Mouse (Mus musculus) intestine, embryonic 15.5 days (tissue): ENCODE results near the gene Cd8b1. TPM values are rescaled to one million over a fixed set of nuclear protein-coding genes. Genes with fewer than 3 reads are reported as not detected.

ENCODE experiments used
- ATAC-seq: fragments of 200-750 bp; cut with Nextera tagmentation; 2 replicates; pipeline ENCODE4 v1.8.0; 2017; ENCODE audit warnings: moderate TSS enrichment, moderate library complexity
- H3K27ac ChIP-seq: fragments of 300-500 bp; sonication (generic); 2 replicates; pipeline ENCODE4 v1.5.1; 2015; ENCODE audit warnings: mild to moderate bottlenecking, inconsistent platforms
- H3K27me3 ChIP-seq: fragments of 300-500 bp; sonication (generic); replicated peaks from 2 replicates; pipeline ENCODE4 v1.6.1; 2015; ENCODE audit warnings: inconsistent platforms
- H3K36me3 ChIP-seq: fragments of 300-500 bp; sonication (generic); 2 replicates; pipeline ENCODE4 v1.6.1; 2015; ENCODE audit warnings: inconsistent platforms
- H3K4me1 ChIP-seq: fragments of 300-500 bp; sonication (generic); replicated peaks from 2 replicates; pipeline ENCODE4 v1.6.1; 2015; ENCODE audit warnings: inconsistent platforms
- H3K4me2 ChIP-seq: fragments of 300-500 bp; sonication (generic); replicated peaks from 2 replicates; pipeline ENCODE4 v1.6.1; 2015; ENCODE audit warnings: mild to moderate bottlenecking, inconsistent platforms
- H3K4me3 ChIP-seq: fragments of 300-500 bp; sonication (generic); replicated peaks from 2 replicates; pipeline ENCODE4 v1.5.1; 2015; ENCODE audit warnings: inconsistent platforms
- H3K9ac ChIP-seq: fragments of 300-500 bp; sonication (generic); 2 replicates; pipeline ENCODE4 v1.6.1; 2015; ENCODE audit warnings: inconsistent platforms
- H3K9me3 ChIP-seq: fragments of 300-500 bp; sonication (generic); 2 replicates; pipeline ENCODE4 v1.6.1; 2016; ENCODE audit warnings: inconsistent platforms
- WGBS: fragments of 180-500 bp; shearing (Covaris S2); methylation state at CpG from one replicate; pipeline ENCODE4 v1.1.7; 2015; 5-methylcytosine and 5-hydroxymethylcytosine counted together
- polyA plus RNA-seq: library from polyadenylated mRNA; unstranded; fragments of >200 nt; fragmentation: Nextera tagmentation; extraction: Ambion mirVana; gene quantifications from 2 replicates; pipeline ENCODE4 v1.2.1, GENCODE M21; 2015

The Cd8b1 gene
- polyA plus RNA-seq, 1 experiment from 2014 or later = not detected

DNA sequence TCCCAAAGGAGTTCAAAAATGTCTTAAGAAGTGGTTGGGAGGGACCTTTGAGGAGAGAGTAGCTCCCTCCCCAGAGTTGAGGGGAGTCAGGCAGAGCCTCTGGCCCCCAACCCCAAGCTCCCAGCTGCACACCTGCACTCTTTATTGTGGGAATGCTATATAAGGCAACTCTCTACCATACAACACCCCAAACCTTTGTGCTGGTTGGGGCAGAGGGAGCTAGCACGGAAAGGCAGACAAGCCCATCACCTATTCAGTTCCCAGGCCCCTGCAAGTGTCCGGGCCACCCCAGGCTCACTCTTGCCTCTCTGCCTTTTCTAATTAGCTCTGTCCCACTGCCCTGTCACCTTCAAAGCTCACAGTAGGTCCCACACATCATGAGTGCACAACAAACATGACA lies 31.1 kb downstream of the Cd8b1 start:
- Histone ChIP-seq H3K9ac (no peak overlapping the region), H3K36me3 (no peaks in the 10 kb centered on the region), H3K27me3 (no peaks in the 10 kb centered on the region), H3K9me3 (no peaks in the 10 kb centered on the region), H3K4me1 (no peaks in the 10 kb centered on the region), H3K4me3 (no peak overlapping the region), H3K27ac (no peak overlapping the region), H3K4me2 (no peak overlapping the region)
- ATAC-seq = no peak
- 78% methylated on average over 2 of the region's 2 CpGs for WGBS

GRCm38 (mm10) chr6:71357493-71357892 lies 34.9 kb downstream of the Cd8b1 start:
- Histone ChIP-seq H3K27me3 (no peaks in the 10 kb centered on the region), H3K36me3 (no peaks in the 10 kb centered on the region), H3K4me2 (no peak overlapping the region), H3K4me1 (no peaks in the 10 kb centered on the region), H3K9ac (no peak overlapping the region), H3K9me3 (no peaks in the 10 kb centered on the region), H3K4me3 (no peak overlapping the region), H3K27ac (no peak overlapping the region)
- WGBS = 85% methylated on average over 7 of the region's 7 CpGs
- no peak for ATAC-seq

- WGBS = 79% methylated on average over 4 of the region's 4 CpGs
- H3K4me2 ChIP-seq = no peak overlapping the region
- ATAC-seq = no peak
- no peaks in the 10 kb centered on the region for H3K9me3 ChIP-seq
- H3K4me3 ChIP-seq = no peak overlapping the region
- no peaks in the 10 kb centered on the region for H3K36me3 ChIP-seq
- H3K27ac ChIP-seq = no peak overlapping the region
- no peak overlapping the region for H3K9ac ChIP-seq
- H3K4me1 ChIP-seq = no peaks in the 10 kb centered on the region
- no peaks in the 10 kb centered on the region for H3K27me3 ChIP-seq
Observed at GRCm38 (mm10) chr6:71360221-71360620, 37.6 kb downstream of the Cd8b1 start.

DNA sequence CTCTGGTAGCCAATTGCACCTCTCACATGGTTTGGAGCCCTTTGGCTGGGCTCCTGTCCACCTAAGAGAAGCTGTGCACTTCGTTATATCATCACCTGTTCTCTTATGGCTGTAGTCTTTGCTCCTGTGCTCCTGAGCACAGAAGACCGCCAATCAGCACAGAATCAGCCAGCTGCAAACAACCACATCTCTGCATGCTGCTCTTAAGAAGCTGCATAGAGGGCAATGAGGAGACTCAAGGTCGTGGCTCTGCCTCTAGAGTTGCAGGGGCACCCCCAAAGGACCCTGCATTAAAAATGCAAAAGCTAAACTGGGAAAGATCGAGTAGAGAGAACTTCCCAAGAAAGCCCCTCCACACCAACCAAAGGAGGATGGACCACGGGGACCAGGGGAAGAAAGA lies 38.2 kb downstream of the Cd8b1 start:
- H3K4me3 ChIP-seq = no peak overlapping the region
- no peaks in the 10 kb centered on the region for H3K9me3 ChIP-seq
- no peaks in the 10 kb centered on the region for H3K36me3 ChIP-seq
- no peaks in the 10 kb centered on the region for H3K27me3 ChIP-seq
- H3K4me1 ChIP-seq = no peaks in the 10 kb centered on the region
- no peak for ATAC-seq
- H3K4me2 ChIP-seq = no peak overlapping the region
- 71% methylated on average over 5 of the region's 5 CpGs for WGBS
- H3K9ac ChIP-seq = no peak overlapping the region
- no peak overlapping the region for H3K27ac ChIP-seq

GRCm38 (mm10) chr6:71361156-71361670 lies 38.6 kb downstream of the Cd8b1 start:
- Histone ChIP-seq H3K4me2 (no peak overlapping the region), H3K4me3 (no peak overlapping the region), H3K9me3 (no peaks in the 10 kb centered on the region), H3K36me3 (no peaks in the 10 kb centered on the region), H3K27ac (no peak overlapping the region), H3K27me3 (no peaks in the 10 kb centered on the region), H3K4me1 (no peaks in the 10 kb centered on the region), H3K9ac (no peak overlapping the region)
- ATAC-seq = no peak
- 80% methylated on average over 10 of the region's 10 CpGs for WGBS

GRCm38 (mm10) chr6:71363995-71364394 lies 41.4 kb downstream of the Cd8b1 start:
- H3K4me1 ChIP-seq = no peaks in the 10 kb centered on the region
- H3K4me3 ChIP-seq = no peak overlapping the region
- 73% methylated on average over 2 of the region's 2 CpGs for WGBS
- no peak for ATAC-seq
- no peak overlapping the region for H3K4me2 ChIP-seq
- H3K27ac ChIP-seq = no peak overlapping the region
- no peaks in the 10 kb centered on the region for H3K27me3 ChIP-seq
- no peak overlapping the region for H3K9ac ChIP-seq
- no peaks in the 10 kb centered on the region for H3K36me3 ChIP-seq
- H3K9me3 ChIP-seq = no peaks in the 10 kb centered on the region

DNA sequence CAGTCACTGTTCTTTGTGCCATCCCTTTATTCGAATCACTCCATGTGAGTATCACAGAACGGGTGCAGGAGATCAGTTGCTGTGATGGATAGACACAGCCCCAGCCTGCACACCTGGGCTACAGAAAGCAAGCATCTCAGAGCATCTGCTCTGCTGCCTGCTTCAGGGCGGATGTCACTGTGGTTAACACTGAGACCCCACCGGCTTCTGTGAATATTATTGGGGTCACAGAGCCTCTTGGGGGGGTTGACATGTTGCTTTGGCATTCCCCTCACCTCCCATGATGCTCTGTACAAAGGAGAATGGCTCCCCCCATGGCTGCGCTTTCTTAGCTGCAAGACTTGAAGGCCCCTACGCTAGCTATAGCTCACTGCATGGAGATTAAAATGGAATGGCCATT lies 46.8 kb downstream of the Cd8b1 start:
- H3K27me3 ChIP-seq = no peaks in the 10 kb centered on the region
- H3K4me3 ChIP-seq = no peak overlapping the region
- no peaks in the 10 kb centered on the region for H3K36me3 ChIP-seq
- no peak for ATAC-seq
- H3K9me3 ChIP-seq = no peaks in the 10 kb centered on the region
- H3K9ac ChIP-seq = no peak overlapping the region
- WGBS = 91% methylated on average over 6 of the region's 6 CpGs
- no peak overlapping the region for H3K27ac ChIP-seq
- H3K4me2 ChIP-seq = no peak overlapping the region
- no peaks in the 10 kb centered on the region for H3K4me1 ChIP-seq

DNA sequence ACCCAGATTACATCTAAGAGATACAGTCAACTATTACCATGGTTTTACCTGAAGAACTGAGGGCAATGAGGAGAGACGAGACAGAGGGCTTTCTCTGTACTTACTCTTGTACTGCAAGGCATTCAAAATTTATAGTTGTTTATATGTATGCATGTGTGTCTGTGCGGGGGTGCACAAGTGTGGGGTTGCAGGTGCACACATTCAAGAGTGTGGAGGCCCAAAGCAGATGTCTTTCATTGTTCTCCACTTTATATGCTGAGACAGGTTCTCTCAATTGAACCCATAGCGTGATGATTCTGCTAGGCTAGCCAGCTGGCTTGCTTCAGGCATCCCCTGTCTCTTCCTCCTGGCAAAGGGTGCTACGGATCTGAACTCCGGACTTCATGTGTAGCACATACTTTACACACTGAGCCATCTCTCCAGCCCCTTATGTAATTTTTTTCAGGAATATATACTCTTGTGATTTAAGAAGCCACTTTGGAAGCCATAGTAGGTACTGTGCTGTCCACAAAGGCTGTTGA lies 48.6 kb downstream of the Cd8b1 start:
- H3K9ac ChIP-seq = no peak overlapping the region
- WGBS = 77% methylated on average over 5 of the region's 5 CpGs
- H3K36me3 ChIP-seq = no peaks in the 10 kb centered on the region
- H3K27ac ChIP-seq = no peak overlapping the region
- no peak overlapping the region for H3K4me3 ChIP-seq
- no peak for ATAC-seq
- H3K4me1 ChIP-seq = no peaks in the 10 kb centered on the region
- H3K9me3 ChIP-seq = no peaks in the 10 kb centered on the region
- no peaks in the 10 kb centered on the region for H3K27me3 ChIP-seq
- no peak overlapping the region for H3K4me2 ChIP-seq

GRCm38 (mm10) chr6:71372041-71372720 lies 49.6 kb downstream of the Cd8b1 start:
- WGBS = 87% methylated on average over 5 of the region's 5 CpGs

DNA sequence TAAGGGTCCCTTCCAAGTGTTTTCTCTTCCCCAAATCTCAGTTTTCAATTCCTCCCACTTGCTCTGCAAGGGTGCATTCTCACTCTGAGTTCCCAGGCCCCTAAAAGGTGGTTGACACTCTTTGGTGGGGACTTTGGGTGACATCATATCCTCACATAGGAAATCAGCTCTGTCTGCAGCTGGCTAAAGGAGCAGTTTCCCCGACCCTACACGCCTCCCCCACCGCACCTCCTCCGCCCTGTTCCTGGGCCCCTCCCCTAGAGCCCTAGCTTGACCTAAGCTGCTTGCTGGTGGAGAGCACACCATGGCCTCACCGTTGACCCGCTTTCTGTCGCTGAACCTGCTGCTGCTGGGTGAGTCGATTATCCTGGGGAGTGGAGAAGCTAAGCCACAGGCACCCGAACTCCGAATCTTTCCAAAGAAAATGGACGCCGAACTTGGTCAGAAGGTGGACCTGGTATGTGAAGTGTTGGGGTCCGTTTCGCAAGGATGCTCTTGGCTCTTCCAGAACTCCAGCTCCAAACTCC lies 50.7 kb downstream of the Cd8b1 start, which contains the start of gene Cd8a:
Gene Cd8a, plus strand, starts transcription at position 179 of the 527 bp plus-strand sequence.
- no peak for ATAC-seq
- no peaks in the 10 kb centered on the region for H3K4me1 ChIP-seq
- no peak within 1 kb of the TSS for H3K4me2 ChIP-seq
- no peak within 1 kb of the TSS for H3K4me3 ChIP-seq
- no peaks in the 10 kb centered on the region for H3K27me3 ChIP-seq
- no peaks in the 10 kb centered on the region for H3K9me3 ChIP-seq
- H3K9ac ChIP-seq = no peak within 1 kb of the TSS
- 75% methylated on average over 14 of the region's 14 CpGs for WGBS
- H3K36me3 ChIP-seq = no peaks in the 10 kb centered on the region
- no peak within 1 kb of the TSS for H3K27ac ChIP-seq

More at GRCm38 (mm10) chr6:71372041-71372720, 49.6 kb downstream of the Cd8b1 start:
- Histone ChIP-seq H3K27ac (no peak overlapping the region), H3K9me3 (no peaks in the 10 kb centered on the region), H3K9ac (no peak overlapping the region), H3K4me3 (no peak overlapping the region), H3K4me2 (no peak overlapping the region), H3K4me1 (no peaks in the 10 kb centered on the region), H3K27me3 (no peaks in the 10 kb centered on the region), H3K36me3 (no peaks in the 10 kb centered on the region)
- no peak for ATAC-seq

DNA sequence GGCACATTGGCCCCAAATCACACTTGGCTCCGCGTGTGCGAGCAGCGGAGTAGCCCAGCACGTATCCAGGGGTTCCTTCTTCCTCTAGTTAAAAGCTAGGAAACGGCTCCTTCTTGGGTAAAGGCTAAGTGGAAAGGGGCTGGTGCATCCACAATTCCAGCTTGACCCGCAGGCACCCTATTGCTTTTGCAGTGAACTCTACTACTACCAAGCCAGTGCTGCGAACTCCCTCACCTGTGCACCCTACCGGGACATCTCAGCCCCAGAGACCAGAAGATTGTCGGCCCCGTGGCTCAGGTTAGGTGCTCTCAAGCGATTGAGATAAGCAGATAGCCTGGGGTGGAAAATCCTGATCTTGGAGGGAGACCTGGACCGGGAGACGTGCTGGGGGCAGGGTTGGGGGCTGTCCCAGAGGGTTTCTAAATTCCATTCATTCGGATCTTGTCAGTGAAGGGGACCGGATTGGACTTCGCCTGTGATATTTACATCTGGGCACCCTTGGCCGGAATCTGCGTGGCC lies 51.8 kb downstream of the Cd8b1 start:
- Histone ChIP-seq H3K9ac (no peak overlapping the region), H3K4me3 (no peak overlapping the region), H3K36me3 (no peaks in the 10 kb centered on the region), H3K27ac (no peak overlapping the region), H3K4me1 (0 out of 2 replicates have a peak, but pooled peaks cover 3% of the 10 kb centered on the region), H3K4me2 (no peak overlapping the region), H3K27me3 (no peaks in the 10 kb centered on the region), H3K9me3 (no peaks in the 10 kb centered on the region)
- no peak for ATAC-seq
- 85% methylated on average over 19 of the region's 19 CpGs for WGBS

- no peaks in the 10 kb centered on the region for H3K27me3 ChIP-seq
- H3K4me3 ChIP-seq = no peak overlapping the region
- no peaks in the 10 kb centered on the region for H3K9me3 ChIP-seq
- H3K4me1 ChIP-seq = 0 out of 2 replicates have a peak, but pooled peaks cover 3% of the 10 kb centered on the region
- 84% methylated on average over 2 of the region's 2 CpGs for WGBS
- no peak for ATAC-seq
- H3K36me3 ChIP-seq = no peaks in the 10 kb centered on the region
- H3K4me2 ChIP-seq = no peak overlapping the region
- H3K9ac ChIP-seq = no peak overlapping the region
- no peak overlapping the region for H3K27ac ChIP-seq
Observed at GRCm38 (mm10) chr6:71374921-71375320, 52.3 kb downstream of the Cd8b1 start.
